Mouse (Mus musculus) midbrain, postnatal 0 days (tissue): ENCODE measurements around the gene Adgrb2. TPM values are rescaled to one million over a fixed set of nuclear protein-coding genes. Genes with fewer than 3 reads are reported as not detected.

Experiments
- ATAC-seq: fragments of 200-750 bp; cut with Nextera tagmentation; 2 replicates; pipeline ENCODE4 v1.8.0; 2017; ENCODE audit warnings: moderate number of reproducible peaks, mild to moderate bottlenecking, moderate TSS enrichment, moderate library complexity; ENCODE audit not compliant: low FRiP score
- DNase-seq: peaks from one replicate; pipeline ENCODE4 v3.0.0-alpha.2; 2015; ENCODE audit warnings: low spot score
- H3K27ac ChIP-seq: fragments of 300-500 bp; sonication (generic); 2 replicates; pipeline ENCODE4 v1.5.1; 2014; ENCODE audit warnings: low read depth, mild to moderate bottlenecking, low read length, mixed read lengths
- H3K27me3 ChIP-seq: fragments of 300-500 bp; sonication (generic); 2 replicates; pipeline ENCODE4 v1.6.1; 2014; ENCODE audit warnings: low read length, control low read depth, mixed read lengths; ENCODE audit not compliant: insufficient read depth
- H3K36me3 ChIP-seq: fragments of 300-500 bp; sonication (generic); 2 replicates; pipeline ENCODE4 v1.6.1; 2014; ENCODE audit warnings: low read length, control low read depth, mixed read lengths; ENCODE audit not compliant: insufficient read depth
- H3K4me1 ChIP-seq: fragments of 300-500 bp; sonication (generic); 2 replicates; pipeline ENCODE4 v1.6.1; 2014; ENCODE audit warnings: mild to moderate bottlenecking, control low read depth, antibody characterized with exemption, low read length, mixed read lengths; ENCODE audit not compliant: insufficient read depth
- H3K4me2 ChIP-seq: fragments of 300-500 bp; sonication (generic); 2 replicates; pipeline ENCODE4 v1.6.1; 2014; ENCODE audit warnings: low read depth, mild to moderate bottlenecking, low read length, mixed read lengths; ENCODE audit not compliant: poor library complexity, severe bottlenecking
- H3K4me3 ChIP-seq: fragments of 300-500 bp; sonication (generic); 2 replicates; pipeline ENCODE4 v1.5.1; 2014; ENCODE audit warnings: low read depth, mild to moderate bottlenecking, low read length, moderate library complexity
- H3K9ac ChIP-seq: fragments of 300-500 bp; sonication (generic); replicated peaks from 2 replicates; pipeline ENCODE4 v1.6.1; 2014; ENCODE audit warnings: mild to moderate bottlenecking, low read length, moderate library complexity, mixed read lengths; ENCODE audit not compliant: poor library complexity, severe bottlenecking
- H3K9me3 ChIP-seq: fragments of 300-500 bp; sonication (generic); 2 replicates; pipeline ENCODE4 v1.6.1; 2016; ENCODE audit warnings: low read length, control low read depth
- CTCF ChIP-seq: IDR thresholded peaks from 2 replicates; pipeline ENCODE4 v1.5.1; 2016; ENCODE audit warnings: antibody characterized with exemption, mild to moderate bottlenecking
- WGBS: fragments of 180-500 bp; shearing (Covaris S2); extraction: QIAGEN DNeasy Blood & Tissue Kit; methylation state at CpG from one replicate; pipeline ENCODE4 v1.1.7; 2014; 5-methylcytosine and 5-hydroxymethylcytosine counted together
- polyA plus RNA-seq: library from polyadenylated mRNA; unstranded; fragments of >200 nt; fragmentation: Nextera tagmentation; extraction: Ambion mirVana; gene quantifications from 2 replicates; pipeline ENCODE4 v1.2.1, GENCODE M21; 2015
- total RNA-seq: library from RNA; depleted of rRNA; stranded (reverse); fragments of >200 nt; gene quantifications from 2 replicates; pipeline ENCODE4 v1.2.3, GENCODE M21; 2014; rRNA removed

The Adgrb2 gene
- total and polyA plus RNA-seq, 2 experiments from 2014 or later, result 17.9 to 312 TPM

- peak; percentile 70 for TF ChIP-seq CTCF
- no peak overlapping the region for H3K27ac ChIP-seq
- no peaks in the 10 kb centered on the region for H3K4me1 ChIP-seq
- H3K9me3 ChIP-seq, result no peaks in the 10 kb centered on the region
- DNase-seq, result peak; percentile 40
- 19% methylated on average over 8 of the region's 8 CpGs for WGBS
- H3K27me3 ChIP-seq, result no peaks in the 10 kb centered on the region
- no peak overlapping the region for H3K9ac ChIP-seq
- no peak overlapping the region for H3K4me2 ChIP-seq
- H3K4me3 ChIP-seq, result no peak overlapping the region
- ATAC-seq, result no peak
- H3K36me3 ChIP-seq, result no peaks in the 10 kb centered on the region
These were observed 82.1 kb downstream of the Adgrb2 start for GRCm38 (mm10) chr4:130066816-130067215.

- no peak overlapping the region for H3K9ac ChIP-seq
- H3K9me3 ChIP-seq, result no peaks in the 10 kb centered on the region
- ATAC-seq (no peak), DNase-seq (no peak)
- H3K27ac ChIP-seq, result no peak overlapping the region
- H3K4me1 ChIP-seq, result peaks cover 2% of the 10 kb centered on the region; the same call in 1 of the 2 replicates
- H3K4me2 ChIP-seq, result no peak overlapping the region
- H3K36me3 ChIP-seq, result no peaks in the 10 kb centered on the region
- 52% methylated on average over 3 of the region's 3 CpGs for WGBS
- no peak for TF ChIP-seq CTCF
- no peaks in the 10 kb centered on the region for H3K27me3 ChIP-seq
- no peak overlapping the region for H3K4me3 ChIP-seq
These were observed 85.9 kb downstream of the Adgrb2 start for GRCm38 (mm10) chr4:130070523-130070922.

GRCm38 (mm10) chr4:130071758-130072157 lies 87.1 kb downstream of the Adgrb2 start:
- no peak overlapping the region for H3K27ac ChIP-seq
- H3K4me3 ChIP-seq, result no peak overlapping the region
- peaks cover 2% of the 10 kb centered on the region; the same call in 1 of the 2 replicates for H3K4me1 ChIP-seq
- H3K9me3 ChIP-seq, result no peaks in the 10 kb centered on the region
- ATAC-seq, result no peak
- H3K9ac ChIP-seq, result no peak overlapping the region
- WGBS, result 90% methylated on average over 2 of the region's 2 CpGs
- no peak for TF ChIP-seq CTCF
- H3K27me3 ChIP-seq, result 0 out of 2 replicates have a peak, but pooled peaks cover 2% of the 10 kb centered on the region
- no peaks in the 10 kb centered on the region for H3K36me3 ChIP-seq
- H3K4me2 ChIP-seq, result no peak overlapping the region
- DNase-seq, result no peak

Other genes with a start within 250 kb of the Adgrb2 start
- gene Khdrbs1, start 242.6 kb upstream of the Adgrb2 start, total RNA-seq, result 80.8 and 101 TPM in 2 replicates
- 78.0 and 87.2 TPM in 2 replicates for gene Khdrbs1, start 242.6 kb upstream of the Adgrb2 start, polyA plus RNA-seq
- 94.0 and 117 TPM in 2 replicates for gene Ptp4a2, start 173.7 kb upstream of the Adgrb2 start, total RNA-seq
- gene Ptp4a2, start 173.7 kb upstream of the Adgrb2 start, polyA plus RNA-seq, result 202 and 245 TPM in 2 replicates
- gene Spocd1, start 55.6 kb upstream of the Adgrb2 start, total RNA-seq, result not detected in 2 replicates
- gene Spocd1, start 55.6 kb upstream of the Adgrb2 start, polyA plus RNA-seq, result 0.09 and 0.27 TPM in 2 replicates
- gene Col16a1, start 63.0 kb downstream of the Adgrb2 start, total RNA-seq, result 31.1 and 43.9 TPM in 2 replicates
- gene Col16a1, start 63.0 kb downstream of the Adgrb2 start, polyA plus RNA-seq, result 12.5 and 13.8 TPM in 2 replicates
- gene Pef1, start 117.7 kb downstream of the Adgrb2 start, total RNA-seq, result 49.8 and 61.5 TPM in 2 replicates
- gene Pef1, start 117.7 kb downstream of the Adgrb2 start, polyA plus RNA-seq, result 59.5 and 67.3 TPM in 2 replicates
- gene Hcrtr1, start 154.5 kb downstream of the Adgrb2 start, total RNA-seq, result 14.5 and 20.4 TPM in 2 replicates
- 13.9 and 16.7 TPM in 2 replicates for gene Hcrtr1, start 154.5 kb downstream of the Adgrb2 start, polyA plus RNA-seq
- 7.2 and 7.5 TPM in 2 replicates for gene Tinagl1, start 190.3 kb downstream of the Adgrb2 start, total RNA-seq
- 2.9 and 4.3 TPM in 2 replicates for gene Tinagl1, start 190.3 kb downstream of the Adgrb2 start, polyA plus RNA-seq
- gene Gm853, start 237.5 kb downstream of the Adgrb2 start, total RNA-seq, result 0.49 TPM in 1 of 2 replicates, not detected in the other
- not detected in 2 replicates for gene Gm853, start 237.5 kb downstream of the Adgrb2 start, polyA plus RNA-seq